Mouse (Mus musculus): ENCODE measurements at regions not wholly inside any gene's neighbourhood (a gene's known extent, or its start where the extent isn't known, plus 50 kb on each side); places are given as distances from the start of the nearest gene placed in this dataset.

DNA sequence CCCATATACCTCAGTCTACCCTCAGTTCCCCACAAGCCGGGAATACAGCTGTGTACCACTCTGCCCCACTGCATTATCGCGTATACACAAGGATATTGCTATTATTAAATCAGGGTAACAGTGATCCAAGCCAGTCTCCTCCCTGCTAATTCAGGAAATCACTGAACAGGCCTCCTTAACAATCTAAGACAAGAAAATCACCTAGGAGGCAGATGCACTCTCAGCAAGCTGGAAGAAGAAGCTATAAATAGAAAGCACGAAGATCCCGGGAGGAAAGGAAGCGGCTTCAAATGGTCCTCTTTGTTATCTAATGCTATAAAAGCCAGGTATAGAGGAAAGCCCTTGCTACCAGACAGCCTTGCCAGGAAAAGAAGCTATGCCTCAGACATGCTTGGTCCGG, 304.6 kb downstream of the Wdr11 start:
- TF ChIP-seq POLR2A (IDR thresholded peaks at IDR 0.05; ENCODE audit: extremely low read depth, insufficient read depth, low read length), result no peak
- TF ChIP-seq CTCF (IDR thresholded peaks at IDR 0.05; ENCODE audit: extremely low read depth, insufficient read depth, low read length), result no peak

Data from cortical plate, adult 2 months (tissue).